Mouse (Mus musculus) gastrocnemius, adult 18-20 months (tissue): ENCODE data around the gene Stk38l. TPM values are rescaled to one million over a fixed set of nuclear protein-coding genes. Genes with fewer than 3 reads are reported as not detected.

Source experiments
- DNase-seq: peaks from one replicate; pipeline ENCODE4 v3.0.0; 2021; ENCODE audit warnings: low spot score
- long read RNA-seq, 2 experiments: library from polyadenylated mRNA; stranded (forward); transcript quantifications; one replicate each; pipeline ENCODE4 v2.0.0; 2021
- total RNA-seq, 2 experiments: library from RNA; stranded (reverse); gene quantifications; 2 replicates each; pipeline ENCODE4 v1.2.3; 2021

Stk38l gene
- 10 to 100 TPM in 1 of 2 experiments, 1 to 10 TPM in 1; 8.7 to 10.1 TPM for total RNA-seq
- long read RNA-seq, experiment 1, full-length matches to known transcripts, result 9 of 14 reads
- long read RNA-seq, experiment 1, partial matches to known transcripts, result 2 of 14 reads
- long read RNA-seq, experiment 1, other reads (novel, unspliced or antisense), result 3 of 14 reads
- long read RNA-seq, experiment 2, full-length matches to known transcripts, result 8 of 11 reads
- long read RNA-seq, experiment 2, partial matches to known transcripts, result 1 of 11 reads
- long read RNA-seq, experiment 2, other reads (novel, unspliced or antisense), result 2 of 11 reads

DNA sequence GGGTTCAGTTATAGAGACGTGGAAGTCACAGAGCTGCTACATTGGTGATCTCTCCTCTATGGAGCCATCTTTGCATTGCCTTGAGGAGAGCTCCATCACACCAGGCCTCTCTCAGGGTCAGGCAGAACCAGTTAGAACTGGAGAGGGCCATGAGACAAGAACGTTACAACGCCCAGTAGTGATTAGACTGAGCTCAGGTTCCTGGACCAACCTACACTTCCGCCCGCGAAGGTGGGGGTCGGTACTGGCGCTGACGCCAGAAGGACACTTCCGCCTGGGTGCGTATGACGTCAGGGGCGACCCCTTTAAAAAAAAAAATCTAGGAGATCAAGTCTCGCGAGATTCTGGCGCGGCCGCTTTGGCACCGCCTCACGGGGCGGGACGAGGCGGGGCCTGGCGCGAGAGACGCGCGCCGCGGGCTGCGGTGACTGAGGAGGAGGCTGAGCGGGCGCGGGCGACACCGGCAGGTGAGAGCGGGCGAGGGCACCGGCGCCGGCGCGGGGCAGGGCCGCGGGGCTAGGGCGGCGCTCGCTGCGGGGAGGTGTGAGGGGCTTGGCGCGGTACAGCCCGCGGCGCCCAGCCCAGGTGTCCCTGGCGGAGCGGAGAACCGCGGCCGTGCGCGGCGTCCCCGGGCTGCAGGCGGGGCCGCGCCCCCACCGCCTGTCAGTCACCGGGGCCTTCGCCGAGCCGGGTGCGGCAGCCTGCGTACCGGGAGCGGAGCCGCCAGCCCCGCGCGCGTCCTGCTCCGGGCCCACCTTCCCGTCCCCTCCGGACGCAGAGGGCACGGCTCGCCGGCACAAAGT, at the start of gene Stk38l:
Gene Stk38l (plus strand): TSS at position 415 of the 803 bp plus-strand sequence.
- DNase-seq, result peak; percentile 93

DNA sequence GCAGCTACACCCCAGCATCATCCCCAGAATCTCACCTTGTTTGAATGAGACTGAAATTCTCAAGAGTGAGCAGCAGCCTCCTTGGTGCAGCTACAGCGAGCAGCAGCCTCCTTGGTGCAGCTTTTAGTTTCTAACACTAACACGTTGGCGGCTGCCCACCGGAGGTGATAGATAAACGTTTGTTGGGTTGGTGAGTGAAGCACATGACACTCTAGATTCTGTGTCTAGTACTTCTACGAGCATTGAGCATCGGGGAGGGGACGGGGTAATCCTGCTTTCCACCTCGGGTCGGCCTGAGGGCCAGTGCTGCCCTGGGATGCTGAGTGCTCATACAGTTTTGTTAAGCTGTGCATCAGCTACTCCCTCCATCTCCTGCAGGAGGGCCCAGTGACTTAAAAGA, 47.9 kb upstream of the Stk38l start:
- no peak for DNase-seq

DNA sequence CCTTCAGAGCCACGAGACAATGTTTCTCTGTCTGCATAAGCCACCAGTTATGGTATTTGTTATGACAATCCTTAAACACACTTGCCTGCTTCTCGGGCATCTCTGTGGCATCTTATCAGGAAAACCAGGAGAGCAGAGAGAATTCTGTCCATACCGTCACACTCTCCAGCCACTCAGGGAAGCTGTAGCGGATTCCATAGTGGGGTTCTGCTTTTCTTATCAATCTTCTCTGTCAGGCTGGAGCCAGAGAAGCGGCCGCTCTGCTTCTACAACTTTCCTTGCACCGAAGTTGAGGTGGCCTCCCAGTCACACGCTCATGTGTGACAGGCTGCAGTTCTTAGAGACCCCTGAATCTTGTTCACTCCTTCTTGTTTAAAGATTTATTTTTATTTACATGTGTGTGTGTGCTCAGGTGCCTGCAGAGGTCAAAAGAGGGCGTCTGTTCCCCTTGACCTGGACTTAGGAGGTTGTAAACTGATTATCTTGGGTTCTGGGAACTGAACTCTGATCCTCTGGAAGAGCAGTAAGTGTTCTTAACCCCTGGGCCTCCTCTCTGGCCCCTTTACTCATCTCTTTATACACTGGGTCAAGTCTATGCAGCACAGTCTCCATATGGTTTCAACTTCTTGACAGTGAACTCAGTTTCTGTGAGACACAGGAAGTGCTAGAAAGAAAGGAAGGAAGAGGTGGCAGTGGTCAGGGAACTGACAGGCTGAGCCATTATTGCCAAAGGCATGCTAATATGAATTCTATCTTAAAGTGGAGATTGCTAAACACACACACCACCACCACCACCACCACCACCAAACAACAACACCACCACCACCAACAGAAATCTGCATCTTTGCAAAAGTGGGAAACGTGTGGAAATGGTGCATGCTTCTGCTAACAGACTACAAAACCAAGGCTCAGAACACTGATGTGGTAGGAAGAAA, 46.4 kb upstream of the Stk38l start:
- DNase-seq, result no peak

DNA sequence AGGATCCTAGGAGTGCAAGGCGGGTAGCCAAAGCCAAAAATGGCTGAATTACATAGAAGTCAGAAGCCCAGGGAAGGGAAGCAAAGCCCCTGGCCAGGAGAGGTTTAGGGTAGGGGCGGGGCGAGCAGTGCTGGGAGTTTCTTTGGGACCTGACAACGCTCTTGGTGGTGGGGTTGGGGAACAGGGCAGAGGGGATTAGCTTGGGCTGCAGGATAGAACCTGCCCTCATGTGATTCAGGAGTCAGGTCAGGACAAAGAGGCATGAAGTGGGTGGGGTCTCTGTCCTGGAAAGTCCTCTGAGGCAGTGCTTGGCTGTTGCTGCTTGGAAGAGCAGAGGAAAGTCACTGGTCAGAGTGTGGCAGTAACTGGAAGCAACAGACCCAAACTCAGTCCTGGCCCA, 40.9 kb upstream of the Stk38l start:
- DNase-seq, result no peak

DNA sequence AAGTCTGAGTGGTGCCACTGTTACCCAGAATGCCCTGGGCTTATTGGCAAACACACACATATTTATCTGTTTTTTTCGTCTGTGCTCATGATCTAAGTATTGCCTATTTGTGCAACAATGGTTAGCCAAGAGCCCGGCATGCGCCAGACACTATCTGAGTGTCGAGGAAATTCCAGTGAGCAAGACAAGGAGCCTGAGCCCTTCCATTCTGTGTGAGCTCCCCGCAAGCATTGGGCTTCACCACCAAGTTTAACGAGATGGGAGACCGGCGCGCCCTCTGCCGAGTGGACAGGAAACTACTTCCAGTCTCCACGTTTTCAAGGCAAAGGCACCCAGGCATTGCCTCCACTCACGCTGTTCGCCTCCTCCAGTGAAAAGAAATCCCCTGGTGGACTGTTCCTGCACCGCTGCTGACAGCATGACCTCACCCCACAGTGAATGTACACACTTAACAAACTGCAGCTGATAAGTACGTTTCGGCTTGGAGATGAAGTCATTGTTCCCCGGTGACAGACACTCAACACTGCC, 39.0 kb upstream of the Stk38l start:
- DNase-seq, result peak; percentile 55

DNA sequence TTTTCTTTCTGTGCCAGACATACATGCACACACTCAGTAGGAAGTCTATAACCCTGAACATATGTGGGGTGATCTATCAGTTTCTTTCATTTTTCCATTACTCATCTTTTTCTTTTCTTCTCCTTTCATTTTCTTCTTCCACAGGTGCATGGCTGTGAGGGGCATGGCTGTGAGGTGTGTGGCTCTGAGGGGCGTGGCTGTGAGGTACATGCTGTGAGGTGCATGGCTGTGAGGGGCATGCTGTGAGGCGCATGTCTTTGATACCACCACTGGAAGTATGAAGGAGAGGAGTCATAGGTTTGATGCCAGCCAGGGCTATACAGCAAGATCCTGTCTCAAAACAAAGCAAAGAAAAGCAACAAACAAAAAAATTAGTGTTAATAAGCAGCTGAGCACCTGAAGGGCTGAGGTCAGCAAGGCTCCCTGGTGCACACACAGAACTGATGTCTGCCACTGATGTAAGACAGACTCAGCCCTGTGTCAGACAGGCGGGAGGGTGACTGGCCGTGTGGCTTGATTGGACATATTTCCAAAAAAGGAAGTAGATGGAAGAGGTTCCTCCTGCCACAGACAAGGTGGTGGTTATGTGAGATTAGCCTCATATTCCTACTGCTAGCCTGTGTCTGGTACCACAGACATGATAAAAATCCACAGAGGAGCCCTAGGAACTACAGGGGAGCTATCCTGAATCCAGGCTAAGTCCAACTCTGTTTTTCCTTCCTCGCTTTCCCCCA, 38.2 kb upstream of the Stk38l start:
- no peak for DNase-seq

DNA sequence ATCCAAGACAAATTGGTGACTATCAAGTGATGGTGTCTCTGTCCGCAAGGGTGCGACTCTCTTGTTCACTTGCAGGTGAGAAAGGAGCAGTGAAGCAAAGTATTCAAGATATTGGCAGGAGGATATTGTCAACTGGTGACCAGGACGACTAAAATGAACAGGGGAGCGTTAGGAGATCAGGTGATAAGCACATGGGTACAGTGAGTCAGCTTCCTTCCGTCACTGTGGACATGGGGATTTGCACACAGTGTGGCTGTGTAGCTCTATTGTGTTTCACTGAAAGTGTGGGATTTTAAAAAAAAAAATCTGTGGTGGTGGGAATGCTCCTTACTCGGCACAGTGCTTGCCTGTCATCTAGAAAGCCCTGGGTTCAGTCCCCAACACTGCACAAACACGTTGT, 36.8 kb upstream of the Stk38l start:
- DNase-seq, result no peak

DNA sequence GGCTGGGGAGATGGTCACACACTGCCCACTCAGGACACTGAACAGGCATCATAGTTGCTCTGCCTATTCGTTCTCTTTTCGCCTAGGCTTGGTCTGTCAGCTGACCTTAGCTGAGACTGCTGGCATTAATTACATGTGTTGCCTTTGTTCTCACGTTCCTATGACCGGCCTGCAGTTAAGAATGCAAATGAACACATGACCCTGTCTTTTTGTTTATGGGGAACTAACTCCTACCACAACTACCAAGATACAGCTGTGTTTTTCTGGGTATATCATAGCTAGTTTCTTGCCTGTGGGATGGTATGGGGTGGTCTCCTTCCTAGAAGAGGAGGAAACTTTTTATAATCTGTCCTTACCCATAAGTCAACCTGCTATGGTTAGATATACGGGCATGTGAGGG, 35.9 kb upstream of the Stk38l start:
- DNase-seq, result no peak

DNA sequence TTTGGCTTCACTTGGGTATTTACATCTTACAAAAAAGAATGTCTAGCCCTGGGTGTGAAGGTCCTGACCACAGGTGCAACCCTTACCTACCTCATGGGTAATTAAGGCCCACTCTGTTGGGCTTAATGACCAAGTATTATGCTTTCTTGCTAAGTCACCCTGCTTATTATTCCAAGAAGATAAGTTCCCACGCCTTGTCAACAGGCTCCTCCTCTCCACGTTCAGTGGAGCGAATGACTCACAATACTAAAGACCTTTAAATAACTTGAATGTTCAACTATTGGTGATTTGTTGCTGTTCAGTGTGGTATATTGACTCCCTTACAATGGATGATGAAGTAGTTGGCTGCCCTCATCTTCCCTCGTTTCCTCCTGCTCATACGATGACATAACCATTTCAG, 27.0 kb upstream of the Stk38l start:
- no peak for DNase-seq

DNA sequence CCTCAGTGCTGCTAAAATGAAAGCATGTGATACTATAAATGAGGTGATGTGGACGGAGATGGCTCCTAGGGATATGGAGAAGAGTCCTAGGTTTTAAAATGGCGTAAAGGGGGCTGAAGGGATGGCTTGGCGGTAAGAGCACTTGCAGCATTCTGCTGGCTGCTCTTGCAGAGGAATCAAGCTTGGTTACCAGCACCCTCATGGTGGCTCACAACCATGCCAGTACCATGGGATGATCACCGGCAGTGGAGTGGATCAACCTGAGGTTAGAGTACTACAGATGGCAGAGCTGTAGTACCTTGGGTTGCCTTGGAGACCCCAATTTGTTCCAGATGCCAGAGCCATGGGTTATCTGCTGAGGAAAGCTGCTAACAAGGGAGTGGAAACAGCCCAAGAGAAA, 26.4 kb upstream of the Stk38l start:
- no peak for DNase-seq

DNA sequence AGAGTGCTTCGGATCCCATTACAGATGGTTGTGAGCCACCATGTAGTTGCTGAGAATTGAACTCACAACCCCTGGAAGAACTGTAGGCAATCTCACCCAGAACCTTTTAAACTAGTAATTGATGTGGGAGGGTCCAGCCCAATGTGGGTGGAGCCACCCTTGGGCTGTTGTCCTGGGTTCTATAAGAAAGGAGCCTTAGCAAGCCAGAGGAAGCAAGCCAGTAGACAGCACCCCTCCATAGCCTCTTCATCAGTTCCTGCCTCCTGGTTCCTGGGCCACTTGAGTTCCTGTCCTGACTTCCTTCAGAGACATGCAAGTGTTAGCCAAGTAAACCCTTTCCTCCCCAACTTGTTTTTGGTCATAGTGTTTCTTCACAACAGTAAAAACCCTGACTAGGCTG, 24.3 kb upstream of the Stk38l start:
- no peak for DNase-seq

DNA sequence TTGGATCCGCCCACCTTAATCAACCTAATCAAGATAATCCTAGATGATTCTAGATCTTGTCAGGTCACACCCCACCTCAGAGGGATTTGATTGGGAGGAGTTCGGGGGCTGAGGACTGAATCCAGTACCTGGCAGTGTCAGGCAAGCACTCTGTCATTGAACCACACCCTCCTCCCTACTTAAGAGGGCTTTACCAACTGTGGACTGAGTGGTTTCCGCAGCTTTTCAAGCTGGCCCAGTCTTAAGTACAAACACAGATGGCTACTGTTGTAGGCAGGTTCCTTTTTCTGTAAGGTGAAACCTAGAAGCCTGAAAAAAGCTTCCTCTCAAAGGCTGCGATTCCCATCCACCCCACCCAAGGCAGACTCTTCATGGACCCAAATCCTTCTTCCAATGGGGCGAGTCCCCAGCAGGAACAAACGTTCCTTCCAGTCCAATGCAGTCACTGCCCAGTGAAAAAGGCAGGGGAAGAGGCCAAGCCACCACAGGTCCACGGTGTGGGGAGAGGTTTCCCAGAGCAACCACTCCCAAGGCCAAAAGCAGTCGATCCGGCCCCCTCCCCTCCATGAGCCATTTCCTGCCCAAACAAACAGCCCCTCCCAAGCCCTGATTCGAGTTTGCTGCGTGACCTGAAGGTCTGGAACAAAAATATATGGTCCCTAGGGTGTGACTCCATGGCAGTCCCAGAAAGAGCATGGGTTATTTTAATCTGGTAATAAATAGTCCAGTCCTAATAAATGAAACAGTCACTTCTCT, 22.5 kb upstream of the Stk38l start:
- DNase-seq, result peak; percentile 45

DNA sequence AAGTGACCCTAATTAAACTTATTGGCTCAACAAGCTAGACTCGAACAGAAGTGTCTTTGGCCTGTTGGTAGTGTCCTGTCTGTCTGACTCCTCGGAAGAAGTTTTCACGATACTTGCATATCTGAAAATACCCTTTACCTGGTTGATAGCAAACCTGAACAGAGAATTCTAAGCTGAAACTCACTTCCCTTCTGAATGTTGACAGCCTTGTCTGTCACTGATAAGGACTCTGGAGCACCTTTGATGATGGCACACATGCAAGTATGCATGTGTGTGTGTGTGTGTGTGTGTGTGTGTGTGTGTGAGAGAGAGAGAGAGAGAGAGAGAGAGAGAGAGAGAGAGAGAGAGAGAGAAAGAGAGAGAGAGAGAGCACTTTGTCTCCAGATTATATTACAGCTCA, 21.4 kb upstream of the Stk38l start:
- no peak for DNase-seq

DNA sequence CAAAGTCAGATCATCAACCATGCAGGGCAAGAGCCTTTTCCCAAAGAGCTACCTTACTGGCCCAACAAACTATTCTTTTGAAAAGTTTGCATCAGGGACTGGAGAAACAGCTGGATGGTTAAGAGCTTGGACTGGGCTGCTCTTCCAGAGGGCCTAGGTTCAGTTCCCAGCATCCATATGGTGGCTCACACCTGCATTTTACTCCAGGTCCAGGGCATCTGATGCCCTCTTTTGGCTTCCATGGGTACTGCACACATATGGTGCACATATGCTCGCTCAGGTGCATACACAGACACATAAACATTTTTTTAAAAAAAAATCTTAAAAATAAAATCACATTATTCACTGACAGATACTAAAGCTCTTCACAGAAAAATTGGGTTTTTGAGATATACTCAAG, 19.2 kb upstream of the Stk38l start:
- DNase-seq, result no peak

DNA sequence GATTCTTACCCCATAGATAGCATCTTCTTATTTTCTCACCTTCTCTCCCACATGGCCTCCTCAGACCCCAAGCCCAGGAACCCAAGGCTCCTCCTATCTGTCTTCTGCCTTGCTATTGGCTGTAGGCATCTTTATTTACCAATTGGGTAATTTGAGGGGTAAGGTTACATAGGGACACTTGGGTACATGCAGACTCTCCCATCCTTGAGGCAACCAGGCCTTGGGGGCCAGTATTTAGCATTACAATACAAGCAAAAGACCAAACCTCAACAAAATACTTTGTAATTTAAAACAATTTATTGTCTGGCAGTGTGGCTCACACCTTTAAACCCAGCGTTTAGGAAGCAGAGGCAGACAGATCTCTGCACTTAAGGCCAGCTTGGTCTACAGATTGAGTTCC, 5.2 kb upstream of the Stk38l start:
- no peak for DNase-seq

DNA sequence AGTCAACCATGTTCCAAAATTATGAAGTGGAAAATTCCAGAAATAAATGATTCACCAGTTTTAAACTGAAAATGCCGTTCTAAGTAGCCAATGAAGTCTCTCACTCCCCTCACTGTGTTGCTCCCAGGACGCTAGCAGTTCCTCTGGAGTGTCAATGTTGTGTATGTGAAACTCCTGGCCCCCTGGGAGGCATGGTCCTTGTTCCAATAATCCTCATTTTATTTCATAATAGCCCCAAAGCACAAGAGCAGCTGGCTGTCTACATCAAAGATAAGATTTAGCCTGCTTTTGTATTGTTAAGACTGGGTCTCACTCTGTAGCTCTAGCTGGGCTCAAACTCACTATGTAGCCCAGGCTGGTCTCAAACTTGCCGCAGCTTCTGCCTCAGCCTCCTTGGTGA, 990 bp upstream of the Stk38l start:
- DNase-seq, result no peak

DNA sequence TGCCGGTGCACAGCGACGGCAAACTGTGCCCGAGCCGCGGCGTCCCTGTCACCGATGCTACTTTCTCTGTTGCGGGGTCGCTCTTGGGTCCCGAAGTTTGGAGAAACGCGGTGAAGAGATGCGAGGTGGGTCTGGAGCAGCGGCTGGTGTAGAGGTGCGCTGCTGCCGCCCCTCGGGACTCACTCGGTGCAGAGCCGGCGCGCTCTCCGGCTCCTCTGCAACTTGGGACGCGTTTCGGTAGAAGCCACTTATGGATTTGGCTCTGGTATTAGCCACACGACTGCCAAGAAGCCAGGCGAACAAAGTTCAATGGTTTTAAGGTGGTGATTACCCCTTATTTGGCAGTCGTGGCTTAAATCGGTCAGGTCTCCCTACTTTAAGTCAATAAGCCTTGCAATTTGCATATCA, 593 bp downstream of the Stk38l start:
- DNase-seq, result peak; percentile 20

DNA sequence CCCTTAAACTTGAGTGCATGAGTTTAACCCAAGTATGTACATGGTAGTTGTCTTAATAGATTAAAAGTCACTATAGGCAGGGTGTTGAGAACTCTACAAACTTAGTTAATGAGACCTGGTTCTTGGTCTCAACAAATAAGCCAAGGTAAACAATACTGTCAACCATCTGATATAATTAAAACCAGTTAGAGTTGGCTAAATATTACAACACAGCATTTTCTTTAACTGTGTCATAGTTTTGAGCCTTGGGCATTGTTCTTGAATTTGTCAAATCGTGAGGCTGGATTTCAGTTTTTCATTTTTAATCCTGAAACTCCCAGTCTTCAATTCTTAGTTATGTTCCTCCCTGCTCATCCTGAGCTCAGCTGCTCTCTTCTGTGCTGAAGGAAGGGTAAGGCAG, 6.2 kb downstream of the Stk38l start:
- DNase-seq, result no peak

DNA sequence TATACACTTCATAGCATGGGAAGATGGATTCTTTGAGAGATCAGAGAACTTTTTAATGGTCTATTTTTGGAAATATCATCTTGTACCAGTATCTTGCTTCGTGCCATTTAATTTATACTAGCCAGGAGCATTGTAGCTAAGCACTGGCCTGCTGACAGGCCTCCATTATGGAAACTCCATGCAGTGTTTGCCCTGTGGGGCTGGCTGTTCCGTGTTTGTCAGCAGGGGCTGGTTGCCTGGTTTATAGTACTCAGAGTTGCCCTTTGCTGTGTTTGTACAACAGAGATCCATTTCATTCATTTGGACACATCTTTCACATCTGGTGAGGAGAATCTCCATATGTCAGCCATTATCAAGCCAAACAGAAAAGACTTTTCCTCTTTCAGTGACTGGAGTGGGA, 6.9 kb downstream of the Stk38l start:
- DNase-seq, result no peak

DNA sequence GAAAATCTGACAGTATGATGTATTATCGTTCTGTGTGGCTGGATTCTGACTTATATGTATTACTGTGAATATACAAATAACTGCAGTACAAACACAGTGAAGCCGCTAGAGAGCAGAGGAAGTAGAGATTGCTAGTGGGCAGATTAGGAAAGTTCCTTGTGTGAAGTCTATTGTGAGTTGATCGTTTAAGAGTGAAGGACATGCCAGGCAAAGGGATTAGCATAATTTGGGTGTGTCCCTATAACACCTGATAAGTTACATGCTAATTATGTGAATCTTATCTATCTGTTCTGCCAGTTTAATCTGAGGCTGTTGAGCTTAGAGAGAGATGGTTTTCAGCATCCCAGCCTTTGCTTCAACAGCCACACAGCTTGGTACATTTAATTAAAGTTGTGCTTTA, 7.4 kb downstream of the Stk38l start:
- no peak for DNase-seq
